Mouse (Mus musculus) heart, adult 9 months (tissue): ENCODE measurements at regions not wholly inside any gene's neighbourhood (a gene's known extent, or its start where the extent isn't known, plus 50 kb on each side); places are given as distances from the start of the nearest gene placed in this dataset.

Experiments
- DNase-seq, 2 experiments: peaks; one replicate each; pipeline ENCODE4 v3.0.0; 2022; ENCODE audit warnings: low spot score in 2 of 2

DNA sequence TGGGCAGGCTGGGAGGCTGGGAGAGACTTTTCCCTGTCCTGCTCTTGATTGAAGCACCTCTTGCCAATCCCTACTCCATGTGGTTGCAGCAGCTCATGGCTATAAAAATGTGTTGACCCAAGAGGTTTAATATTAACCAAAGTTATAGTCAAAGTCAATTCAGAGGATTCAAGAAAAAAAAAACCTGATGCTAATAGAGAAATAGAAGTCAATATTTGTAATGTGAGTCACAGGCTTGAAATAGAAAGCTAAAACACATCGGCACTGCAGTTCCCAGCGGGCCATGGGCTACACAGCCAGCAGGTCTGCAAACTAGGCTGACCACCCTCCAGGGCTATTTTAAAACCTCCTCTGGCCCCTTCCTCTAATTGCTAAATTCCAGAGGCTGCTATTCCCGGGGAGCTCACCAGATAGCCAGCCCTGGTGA is 53.2 kb upstream of the Bmp2 start:
- no peak for DNase-seq

DNA sequence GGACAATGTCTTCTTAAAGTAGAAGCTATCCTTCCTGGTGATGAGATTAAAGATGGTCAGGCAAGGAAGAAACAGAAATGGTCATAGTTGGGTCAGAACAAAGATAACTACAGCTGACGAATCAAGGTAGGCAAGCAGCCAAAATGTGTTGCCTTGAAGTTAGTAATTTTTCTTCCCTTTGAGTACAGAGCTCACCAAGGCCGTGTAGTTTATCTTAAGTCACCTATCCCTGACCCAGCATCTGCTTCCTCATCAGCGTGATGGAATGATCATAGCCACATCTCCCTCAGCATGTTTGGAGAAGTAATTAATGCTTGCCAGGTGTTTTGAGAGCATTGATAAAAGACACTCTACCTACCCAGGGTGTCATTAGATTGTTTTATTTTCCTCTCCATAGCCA is 52.1 kb upstream of the Bmp2 start:
- no peak for DNase-seq
